Mouse (Mus musculus): ENCODE results near the gene Olfr1179. TPM values are rescaled to one million over a fixed set of nuclear protein-coding genes. Genes with fewer than 3 reads are reported as not detected.

Gene Olfr1179
- total and polyA plus RNA-seq, 3 experiments: not detected

GRCm38 (mm10) chr2:88356304-88356703 is 49.9 kb downstream of the Olfr1179 start:
- TF ChIP-seq CTCF (IDR thresholded peaks at IDR 0.05): peak; percentile 78
- TF ChIP-seq EP300 (IDR thresholded peaks at IDR 0.05; ENCODE audit: insufficient read depth, low read depth, low read length): no peak
- no peak for TF ChIP-seq POLR2A (IDR thresholded peaks at IDR 0.05; ENCODE audit: insufficient read depth, low read depth, low read length)
- H3K79me2 ChIP-seq (replicated peaks; ENCODE audit: control insufficient read depth, insufficient read depth, low read length): no peaks in the 10 kb centered on the region
- H3K9ac ChIP-seq (ENCODE audit: low read depth, low read length): no peak overlapping the region
- no peaks in the 10 kb centered on the region for H3K4me1 ChIP-seq (ENCODE audit: control insufficient read depth, insufficient read depth, low read length)
- H3K36me3 ChIP-seq (ENCODE audit: control insufficient read depth, insufficient read depth, low read length): no peaks in the 10 kb centered on the region
- no peaks in the 10 kb centered on the region for H3K27me3 ChIP-seq (ENCODE audit: control insufficient read depth, insufficient read depth, low read length)
- no peak for DNase-seq
- WGBS: 2% methylated on average over 2 of the region's 2 CpGs
- no peak overlapping the region for H3K27ac ChIP-seq
- intact Hi-C loops (cut with DNase I): no loop called here
- no peak overlapping the region for H3K4me3 ChIP-seq

Other genes with a start within 250 kb of the Olfr1179 start
- not detected for gene Olfr1168, start 224.6 kb downstream of the Olfr1179 start, total RNA-seq (2021)
- not detected in 2 replicates for gene Olfr1168, start 224.6 kb downstream of the Olfr1179 start, polyA plus RNA-seq (2012; rRNA removed)
- gene Olfr1170, start 178.1 kb downstream of the Olfr1179 start, total RNA-seq (2021): not detected
- gene Olfr1170, start 178.1 kb downstream of the Olfr1179 start, polyA plus RNA-seq (2012; rRNA removed): not detected in 2 replicates
- not detected for gene Olfr1173, start 126.6 kb downstream of the Olfr1179 start, total RNA-seq (2021)
- not detected in 2 replicates for gene Olfr1173, start 126.6 kb downstream of the Olfr1179 start, polyA plus RNA-seq (2012; rRNA removed)
- not detected for gene Olfr1174-ps, start 91.3 kb downstream of the Olfr1179 start, total RNA-seq (2021)
- not detected in 2 replicates for gene Olfr1174-ps, start 91.3 kb downstream of the Olfr1179 start, polyA plus RNA-seq (2012; rRNA removed)
- not detected for gene Olfr1175-ps, start 79.2 kb downstream of the Olfr1179 start, total RNA-seq (2021)
- not detected in 2 replicates for gene Olfr1175-ps, start 79.2 kb downstream of the Olfr1179 start, polyA plus RNA-seq (2012; rRNA removed)
- not detected for gene Olfr1176, start 69.7 kb downstream of the Olfr1179 start, total RNA-seq (2021)
- gene Olfr1176, start 69.7 kb downstream of the Olfr1179 start, polyA plus RNA-seq (2012; rRNA removed): not detected in 2 replicates
- not detected for gene Olfr1177-ps, start 60.0 kb downstream of the Olfr1179 start, total RNA-seq (2021)
- gene Olfr1177-ps, start 60.0 kb downstream of the Olfr1179 start, polyA plus RNA-seq (2012; rRNA removed): not detected in 2 replicates
- not detected for gene Olfr1178, start 19.4 kb downstream of the Olfr1179 start, total RNA-seq (2021)
- gene Olfr1178, start 19.4 kb downstream of the Olfr1179 start, polyA plus RNA-seq (2012; rRNA removed): not detected in 2 replicates
- gene Olfr1180, start 12.7 kb upstream of the Olfr1179 start, total RNA-seq (2021): not detected
- not detected in 2 replicates for gene Olfr1180, start 12.7 kb upstream of the Olfr1179 start, polyA plus RNA-seq (2012; rRNA removed)
- not detected for gene Olfr1181, start 19.7 kb upstream of the Olfr1179 start, total RNA-seq (2021)
- not detected in 2 replicates for gene Olfr1181, start 19.7 kb upstream of the Olfr1179 start, polyA plus RNA-seq (2012; rRNA removed)
- not detected for gene Gm13757, start 42.7 kb upstream of the Olfr1179 start, total RNA-seq (2021)
- not detected in 2 replicates for gene Gm13757, start 42.7 kb upstream of the Olfr1179 start, polyA plus RNA-seq (2012; rRNA removed)
- not detected for gene Olfr1183, start 48.4 kb upstream of the Olfr1179 start, total RNA-seq (2021)
- not detected in 2 replicates for gene Olfr1183, start 48.4 kb upstream of the Olfr1179 start, polyA plus RNA-seq (2012; rRNA removed)
- gene Olfr1184, start 77.1 kb upstream of the Olfr1179 start, total RNA-seq (2021): not detected
- not detected in 2 replicates for gene Olfr1184, start 77.1 kb upstream of the Olfr1179 start, polyA plus RNA-seq (2012; rRNA removed)
- not detected for gene Olfr1185-ps1, start 86.9 kb upstream of the Olfr1179 start, total RNA-seq (2021)
- gene Olfr1185-ps1, start 86.9 kb upstream of the Olfr1179 start, polyA plus RNA-seq (2012; rRNA removed): not detected in 2 replicates
- not detected for gene Olfr1186, start 112.1 kb upstream of the Olfr1179 start, total RNA-seq (2021)
- not detected in 2 replicates for gene Olfr1186, start 112.1 kb upstream of the Olfr1179 start, polyA plus RNA-seq (2012; rRNA removed)
- gene Olfr1188, start 150.5 kb upstream of the Olfr1179 start, total RNA-seq (2021): not detected
- not detected in 2 replicates for gene Olfr1188, start 150.5 kb upstream of the Olfr1179 start, polyA plus RNA-seq (2012; rRNA removed)
- not detected for gene Olfr1189, start 180.0 kb upstream of the Olfr1179 start, total RNA-seq (2021)
- gene Olfr1189, start 180.0 kb upstream of the Olfr1179 start, polyA plus RNA-seq (2012; rRNA removed): not detected in 2 replicates
- not detected for gene Olfr1191-ps1, start 234.1 kb upstream of the Olfr1179 start, total RNA-seq (2021)
- gene Olfr1191-ps1, start 234.1 kb upstream of the Olfr1179 start, polyA plus RNA-seq (2012; rRNA removed): not detected in 2 replicates
- not detected for gene Olfr1192-ps1, start 242.1 kb upstream of the Olfr1179 start, total RNA-seq (2021)
- gene Olfr1192-ps1, start 242.1 kb upstream of the Olfr1179 start, polyA plus RNA-seq (2012; rRNA removed): not detected in 2 replicates

Data from heart, adult 2 months (tissue).